Mouse (Mus musculus) regulatory T cell (primary cell): ENCODE results near the gene Nccrp1.

Experiments
- in situ Hi-C: fragments of 300-600 bp; cut with MboI, MseI; formaldehyde crosslinking; loops from one replicate; pipeline ENCODE4 v1.15.1; 2025; ENCODE audit warnings: high pct_unique_total_duplicates

Gene Nccrp1

GRCm38 (mm10) chr7:28547154-28547553 is at the start of gene Nccrp1:
TSS of gene Nccrp1 (minus strand) at chr7:28547254.
- in situ Hi-C loops = no loop called here

GRCm38 (mm10) chr7:28595751-28596435 is 48.8 kb upstream of the Nccrp1 start:
- in situ Hi-C loops = no loop called here

GRCm38 (mm10) chr7:28593206-28594111 is 46.4 kb upstream of the Nccrp1 start:
- in situ Hi-C loops = no loop called here

- in situ Hi-C loops = no loop called here
Observed at GRCm38 (mm10) chr7:28591862-28592261, 44.8 kb upstream of the Nccrp1 start.

- in situ Hi-C loops = no loop called here
Observed at GRCm38 (mm10) chr7:28587644-28588043, 40.6 kb upstream of the Nccrp1 start.

GRCm38 (mm10) chr7:28586663-28587411 is 39.8 kb upstream of the Nccrp1 start:
- in situ Hi-C loops = no loop called here

GRCm38 (mm10) chr7:28585001-28585400 is 37.9 kb upstream of the Nccrp1 start:
- in situ Hi-C loops = no loop called here

- in situ Hi-C loops = no loop called here
Observed at GRCm38 (mm10) chr7:28584468-28584867, 37.4 kb upstream of the Nccrp1 start.

- in situ Hi-C loops = no loop called here
Observed at GRCm38 (mm10) chr7:28583570-28584344, 36.7 kb upstream of the Nccrp1 start.

GRCm38 (mm10) chr7:28582841-28583240 is 35.8 kb upstream of the Nccrp1 start:
- in situ Hi-C loops = no loop called here

GRCm38 (mm10) chr7:28581721-28582120 is 34.7 kb upstream of the Nccrp1 start:
- in situ Hi-C loops = no loop called here

- in situ Hi-C loops = no loop called here
Observed at GRCm38 (mm10) chr7:28579826-28580225, 32.8 kb upstream of the Nccrp1 start.

- in situ Hi-C loops = no loop called here
Observed at GRCm38 (mm10) chr7:28578543-28579053, 31.5 kb upstream of the Nccrp1 start.

GRCm38 (mm10) chr7:28577826-28578542 is 30.9 kb upstream of the Nccrp1 start:
- in situ Hi-C loops = no loop called here

GRCm38 (mm10) chr7:28576271-28576914 is 29.3 kb upstream of the Nccrp1 start:
- in situ Hi-C loops = no loop called here

GRCm38 (mm10) chr7:28575597-28575996 is 28.5 kb upstream of the Nccrp1 start:
- in situ Hi-C loops = no loop called here

- in situ Hi-C loops = loop anchor here (5.0 kb wide), 1 partner anchor 104 kb away; no protein-coding TSS in a partner anchor
Observed at GRCm38 (mm10) chr7:28573236-28573635, 26.2 kb upstream of the Nccrp1 start.

GRCm38 (mm10) chr7:28572689-28573088 is 25.6 kb upstream of the Nccrp1 start:
- in situ Hi-C loops = loop anchor here (5.0 kb wide), 1 partner anchor 105 kb away; no protein-coding TSS in a partner anchor

- in situ Hi-C loops = loop anchor here (5.0 kb wide), 1 partner anchor 106 kb away; no protein-coding TSS in a partner anchor
Observed at GRCm38 (mm10) chr7:28570982-28571682, 24.1 kb upstream of the Nccrp1 start.
